Mouse (Mus musculus) skeletal muscle tissue, adult 2 months (tissue): Measurements from ENCODE around the gene Gm3646.

ENCODE experiments used
- DNase-seq: peaks from one replicate; pipeline ENCODE4 v3.0.0-alpha.2; 2012; ENCODE audit warnings: low read depth, low spot score

Gene Gm3646

DNA sequence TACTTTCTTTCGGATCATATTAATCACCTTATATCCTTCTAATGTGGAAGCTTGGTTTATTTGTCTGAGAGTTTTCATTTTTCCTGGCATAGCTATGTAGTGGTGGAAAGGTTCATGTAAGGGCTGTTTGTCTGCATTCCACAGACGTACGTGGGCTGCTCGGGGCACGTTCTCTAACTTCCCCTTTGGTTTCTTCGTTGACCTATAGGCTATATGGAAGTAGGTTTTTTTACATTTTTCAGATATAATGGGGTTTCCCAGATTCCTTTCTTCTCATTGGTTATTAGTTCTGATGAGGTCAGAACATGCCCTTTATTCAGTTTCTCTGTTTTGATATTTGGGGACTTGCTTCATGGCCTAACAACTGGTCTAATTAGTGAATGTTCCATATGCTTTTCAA is 23.3 kb downstream of the Gm3646 start:
- no peak for DNase-seq

DNA sequence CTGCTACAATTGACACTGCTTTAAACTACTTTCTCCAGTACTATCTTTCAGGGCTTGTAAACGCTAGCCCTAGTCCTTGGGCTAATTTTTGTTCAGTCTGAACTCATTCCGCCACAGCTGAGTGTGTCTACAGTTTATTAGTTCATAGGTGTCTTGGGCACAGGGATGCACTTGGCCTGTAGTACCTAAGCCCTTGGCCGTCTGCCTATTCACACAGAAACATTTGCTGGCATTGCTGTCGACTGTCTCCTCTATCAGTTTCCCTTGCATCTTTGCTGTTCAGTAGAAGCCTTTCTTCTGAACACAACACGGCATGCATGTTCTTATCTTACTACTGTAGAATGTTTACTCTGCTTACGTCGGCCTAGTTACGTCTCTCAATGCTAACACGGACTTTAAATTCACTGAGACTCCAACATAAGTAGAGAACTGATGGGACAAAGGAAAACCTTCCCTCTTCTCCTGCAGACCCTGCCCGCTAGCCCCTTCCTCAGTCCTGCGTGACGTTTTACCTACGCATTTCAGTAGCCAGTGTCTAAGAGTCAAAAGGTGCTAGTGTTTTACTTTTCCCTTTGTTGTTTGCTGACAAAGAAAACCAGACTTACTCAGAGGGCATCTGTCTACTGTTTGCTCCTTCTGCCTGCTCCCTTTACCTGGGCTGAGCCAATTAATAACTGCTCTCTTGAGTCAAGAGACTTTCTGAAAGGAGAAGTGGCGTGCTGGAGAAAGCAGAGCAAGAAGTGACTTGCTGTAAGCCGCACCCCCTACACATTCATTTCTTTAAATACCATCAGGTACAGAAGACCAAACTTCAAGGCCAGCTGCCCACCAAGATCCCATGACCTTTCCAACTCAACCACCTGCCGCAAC is 25.8 kb downstream of the Gm3646 start:
- no peak for DNase-seq

DNA sequence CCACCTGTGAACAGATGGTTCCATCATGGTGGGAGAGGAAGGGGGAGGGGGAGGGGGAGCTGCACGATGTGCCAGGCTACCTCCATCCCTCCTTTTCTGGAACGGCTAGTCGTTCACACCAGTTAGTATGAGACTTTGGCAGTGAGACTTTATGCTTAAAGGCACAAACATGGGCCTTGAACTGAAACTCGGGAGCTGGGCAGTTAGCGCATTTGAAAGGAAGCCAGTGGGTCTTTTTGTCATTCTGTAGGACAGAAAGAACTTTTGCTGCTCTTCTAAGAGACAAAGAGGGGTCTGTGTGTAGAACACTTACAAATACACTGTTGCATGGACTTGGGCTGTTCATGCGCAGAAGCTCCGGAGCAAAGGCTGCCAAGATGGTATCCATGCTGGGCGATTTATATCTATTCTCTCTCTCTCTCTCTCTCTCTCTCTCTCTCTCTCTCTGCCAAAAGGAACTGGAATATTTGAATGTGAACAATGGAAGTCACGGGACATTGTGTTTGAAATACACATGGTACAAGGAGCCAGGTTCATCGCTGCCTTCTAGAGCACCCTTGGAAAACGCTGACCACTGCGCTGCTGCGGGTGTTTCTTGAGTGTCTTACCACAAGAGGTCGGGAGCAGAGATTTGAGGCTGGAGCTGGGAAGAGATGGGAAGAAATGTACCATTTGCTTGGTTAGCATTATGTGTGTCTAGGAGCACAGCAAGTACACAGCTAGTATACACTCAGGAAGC is 31.0 kb downstream of the Gm3646 start:
- DNase-seq = no peak

DNA sequence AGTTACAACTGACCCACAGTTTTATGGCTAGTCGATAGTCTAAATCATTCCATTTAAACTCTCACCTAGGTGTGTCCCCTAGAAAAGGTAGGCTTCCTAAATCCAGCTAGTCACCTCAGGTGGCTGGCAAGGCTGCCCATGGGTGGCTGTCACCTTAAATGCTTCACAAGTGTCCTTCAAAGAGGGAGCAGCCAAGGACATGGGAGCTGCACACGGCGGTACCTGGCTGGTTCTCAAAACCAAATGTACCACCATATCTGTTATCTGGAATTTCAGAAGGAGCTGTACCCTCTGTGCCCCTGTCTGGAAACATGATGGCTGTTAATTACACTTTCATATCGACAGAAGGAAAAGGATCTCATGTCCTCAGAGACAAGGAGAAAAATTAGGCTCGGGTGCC is 31.6 kb downstream of the Gm3646 start:
- DNase-seq = no peak

DNA sequence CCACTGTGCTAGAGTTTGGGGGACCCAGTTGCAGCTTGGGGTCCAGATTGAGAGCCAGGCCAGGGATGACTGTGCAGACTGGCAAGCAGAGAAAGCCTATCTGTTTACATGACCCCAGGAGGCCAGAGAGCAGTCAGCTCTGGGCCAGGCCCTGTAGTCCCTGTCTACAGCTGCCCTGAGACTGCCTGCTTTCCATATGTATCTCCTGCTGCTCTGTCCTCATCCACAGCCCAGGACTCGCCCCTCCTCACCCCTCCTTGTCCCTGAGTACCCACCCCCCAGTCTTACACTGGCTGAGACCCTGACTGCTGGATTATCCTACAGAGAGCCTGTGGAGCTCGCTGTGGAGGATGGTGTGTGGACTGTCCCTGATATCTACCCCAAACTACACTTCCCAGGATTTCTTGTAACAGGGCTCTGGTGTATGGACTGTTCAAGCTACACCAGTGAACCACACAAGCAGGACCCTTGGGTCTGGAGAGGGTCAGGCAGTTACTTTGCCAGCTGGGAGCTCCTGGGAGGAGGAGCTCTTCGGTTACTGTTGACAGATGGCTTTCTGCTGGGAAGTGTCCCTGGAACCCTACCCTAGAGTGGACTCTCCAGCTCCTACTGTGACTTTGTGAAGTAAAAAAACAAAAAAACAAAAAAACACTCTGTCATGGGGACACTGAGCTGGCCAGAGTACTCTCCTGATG is 32.6 kb downstream of the Gm3646 start:
- no peak for DNase-seq

DNA sequence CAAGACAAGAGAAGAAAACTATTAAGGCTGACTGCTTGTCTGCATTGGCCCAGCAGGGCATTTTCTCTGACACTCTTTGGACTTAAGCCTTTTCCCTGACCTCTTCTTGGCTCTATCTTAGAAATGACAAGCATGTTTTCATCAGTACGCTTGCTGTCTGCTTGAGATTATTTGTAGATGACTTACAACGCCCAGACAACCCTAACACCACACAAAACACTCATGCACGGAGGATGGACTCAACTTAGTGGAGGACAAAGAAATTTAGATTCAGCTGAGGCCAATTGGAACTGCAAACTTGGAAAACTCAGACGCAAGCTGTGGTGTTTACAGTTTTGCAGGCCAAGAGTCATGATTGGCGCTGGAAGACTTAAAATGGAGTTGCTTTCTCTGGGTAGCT is 34.7 kb downstream of the Gm3646 start:
- DNase-seq = no peak

DNA sequence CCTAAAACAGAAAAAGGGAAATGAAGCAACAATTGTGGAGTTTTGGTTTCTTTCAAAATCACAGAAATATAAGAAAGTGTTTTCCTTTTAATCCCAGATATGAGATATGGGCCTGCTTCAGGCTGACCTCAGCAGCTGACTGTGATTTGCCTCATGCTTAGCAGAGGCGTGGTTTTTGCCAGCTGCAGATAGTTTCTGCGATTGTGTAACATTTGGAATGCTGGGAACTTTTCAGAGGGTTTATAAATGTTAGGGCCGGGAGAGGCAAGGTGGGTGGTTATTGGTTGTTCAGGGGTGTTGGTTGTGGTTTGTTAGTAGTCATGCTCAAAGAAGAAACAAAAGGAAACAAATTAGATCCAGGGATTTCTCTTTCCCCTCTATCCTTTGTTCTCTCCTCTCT is 37.1 kb downstream of the Gm3646 start:
- DNase-seq = no peak

DNA sequence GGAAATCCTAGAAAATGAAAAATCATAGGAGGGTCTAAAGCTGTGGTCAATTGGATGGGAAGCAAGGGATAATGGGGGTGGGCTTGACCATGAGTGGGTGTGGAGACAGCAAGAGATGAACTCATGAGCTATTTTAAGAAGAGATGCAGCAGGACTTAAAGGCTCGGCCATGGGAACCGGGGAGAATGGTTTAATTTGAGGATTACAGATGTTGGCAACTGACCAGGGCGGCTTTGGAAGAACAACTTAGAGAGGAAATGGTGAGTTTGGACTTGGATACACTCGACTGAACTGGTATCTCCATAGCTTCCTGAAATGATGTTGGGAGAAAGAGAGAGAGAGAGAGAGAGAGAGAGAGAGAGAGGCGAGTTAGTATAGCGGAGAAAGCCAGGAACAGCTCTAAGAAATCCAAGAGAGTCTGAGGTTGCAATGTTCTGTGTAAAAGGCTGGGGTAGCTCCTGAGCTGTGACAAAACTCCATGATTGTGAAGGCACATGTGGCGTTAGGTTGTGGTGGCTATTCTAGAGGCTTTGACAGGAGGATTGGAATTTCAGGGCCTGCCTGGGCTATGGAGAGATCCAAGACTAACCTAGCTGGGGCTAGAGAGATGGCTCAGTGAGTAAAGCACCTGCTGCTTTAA is 39.2 kb downstream of the Gm3646 start:
- DNase-seq = no peak

DNA sequence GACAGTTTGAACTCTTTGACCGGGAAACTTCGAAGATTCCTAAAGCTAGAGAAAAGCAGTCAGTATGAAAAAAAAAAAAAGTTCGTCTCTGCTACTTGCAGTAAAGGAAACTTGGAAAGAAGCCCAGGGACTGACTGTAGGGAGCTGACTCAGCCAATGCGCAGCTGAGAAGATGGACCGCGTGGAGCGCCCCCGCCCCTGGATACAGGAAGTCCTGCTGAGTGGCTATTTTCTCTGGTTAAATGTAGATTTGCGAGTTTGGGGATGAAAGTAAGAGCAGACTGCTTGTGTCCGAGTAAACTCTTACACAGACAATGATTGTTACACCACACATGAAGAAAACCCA is 43.1 kb downstream of the Gm3646 start:
- DNase-seq = peak; percentile 92

DNA sequence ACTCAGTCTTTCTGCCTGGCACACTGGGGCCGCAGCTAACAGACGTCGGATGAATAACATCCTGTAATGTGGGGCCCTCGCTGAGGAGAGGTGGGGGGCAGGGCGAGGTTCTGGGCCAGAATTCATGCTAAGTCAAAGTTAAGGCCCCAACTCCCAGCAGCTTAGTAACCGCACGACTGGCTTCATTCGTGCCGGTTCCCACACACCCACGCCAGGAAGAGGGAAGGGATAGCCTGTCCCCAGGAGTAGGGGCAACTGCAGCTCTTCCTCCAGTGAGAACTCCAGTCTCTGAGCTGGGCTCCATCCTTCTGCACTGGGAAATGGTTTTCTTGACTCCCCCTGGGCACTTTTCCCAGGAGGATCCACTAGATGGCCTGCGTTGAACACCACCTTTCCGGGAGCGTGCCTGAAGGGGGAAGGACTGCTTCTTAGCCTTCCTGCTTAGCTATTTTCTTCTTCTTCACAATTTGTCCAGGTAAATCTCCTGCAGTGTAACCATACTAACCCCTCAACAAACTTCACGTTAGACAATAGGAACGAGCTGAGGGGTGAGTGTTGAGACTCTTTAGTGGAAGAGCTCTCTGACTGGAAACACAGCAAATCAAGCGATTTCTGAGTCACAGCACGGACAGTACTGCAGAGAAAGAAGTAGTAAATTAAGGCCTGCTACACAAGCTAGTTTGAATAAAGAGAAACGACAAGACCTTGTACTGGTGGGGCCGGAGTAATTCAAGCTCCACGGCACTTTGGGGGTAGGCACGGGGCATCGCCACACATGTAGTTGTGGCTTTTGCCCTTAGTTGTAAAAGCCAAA is 43.7 kb downstream of the Gm3646 start:
- DNase-seq = peak; percentile 57

DNA sequence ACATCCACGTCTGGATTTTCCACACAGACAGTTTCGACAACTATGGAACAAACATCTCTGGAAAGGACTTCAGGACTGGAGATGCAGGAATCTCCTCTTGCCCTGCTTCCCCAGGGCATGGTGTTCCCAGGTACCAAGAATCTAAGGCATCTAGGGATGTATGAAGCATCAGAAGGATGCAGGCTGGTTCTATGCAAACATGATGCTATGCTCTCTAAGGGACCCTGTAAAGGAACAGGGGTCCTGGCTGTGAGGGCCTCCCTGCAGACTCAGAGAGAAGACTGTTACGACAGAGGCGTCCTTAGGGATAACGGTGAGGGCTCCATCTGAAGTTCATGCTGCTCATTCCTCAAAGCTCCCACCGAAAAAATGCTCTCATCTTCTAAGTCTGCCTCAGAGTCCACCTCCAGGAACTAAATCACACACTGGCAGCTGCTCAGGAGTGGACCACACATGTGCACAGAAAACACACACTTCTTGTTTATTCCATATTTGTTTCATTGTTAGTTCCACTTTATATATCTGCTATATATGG is 44.9 kb downstream of the Gm3646 start:
- no peak for DNase-seq

DNA sequence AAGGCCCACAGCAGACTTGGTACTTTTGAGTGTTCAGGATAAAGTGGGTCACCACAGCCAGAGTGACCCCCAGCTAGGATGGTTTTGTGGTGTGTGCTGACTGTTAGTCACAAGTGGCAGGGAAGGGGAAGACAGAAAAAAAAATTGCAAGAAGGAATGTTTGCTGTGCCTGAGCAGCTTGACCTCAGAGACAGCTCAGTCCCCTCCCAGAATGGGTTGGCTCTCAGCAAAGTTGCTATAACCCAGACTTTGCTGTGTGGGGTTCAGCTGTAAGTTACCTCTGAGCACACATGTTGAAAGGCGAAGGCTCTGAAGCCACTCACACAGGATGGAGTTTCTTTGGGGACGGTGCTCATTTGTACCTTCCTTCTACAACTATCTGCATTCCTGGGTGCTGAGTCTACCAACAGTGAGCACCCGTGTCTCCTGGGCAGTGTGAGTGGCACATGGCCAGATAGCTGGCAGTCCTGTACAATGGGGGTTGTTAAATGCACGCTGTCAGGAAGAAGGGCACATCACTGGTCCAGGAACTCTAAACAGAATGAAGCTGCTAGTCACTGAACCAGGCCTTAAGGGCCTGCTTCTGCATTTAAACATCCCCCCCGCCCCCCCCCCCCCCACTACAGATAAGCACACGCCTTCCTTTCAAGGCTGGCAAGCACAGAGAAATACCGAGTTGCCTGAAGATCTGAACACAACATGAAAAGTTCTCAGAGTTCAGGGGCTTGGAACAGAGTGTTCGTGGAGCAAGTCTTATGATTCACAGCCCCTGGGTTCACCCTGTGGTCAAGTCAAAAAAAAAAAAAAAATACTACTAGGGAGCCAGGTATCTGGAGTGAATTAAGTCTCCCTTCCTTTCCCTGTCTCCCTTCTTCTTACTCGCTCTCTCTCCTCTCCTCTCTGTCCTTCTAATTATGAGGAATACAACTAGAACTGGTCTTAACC is 45.6 kb downstream of the Gm3646 start:
- DNase-seq = peak; percentile 80

DNA sequence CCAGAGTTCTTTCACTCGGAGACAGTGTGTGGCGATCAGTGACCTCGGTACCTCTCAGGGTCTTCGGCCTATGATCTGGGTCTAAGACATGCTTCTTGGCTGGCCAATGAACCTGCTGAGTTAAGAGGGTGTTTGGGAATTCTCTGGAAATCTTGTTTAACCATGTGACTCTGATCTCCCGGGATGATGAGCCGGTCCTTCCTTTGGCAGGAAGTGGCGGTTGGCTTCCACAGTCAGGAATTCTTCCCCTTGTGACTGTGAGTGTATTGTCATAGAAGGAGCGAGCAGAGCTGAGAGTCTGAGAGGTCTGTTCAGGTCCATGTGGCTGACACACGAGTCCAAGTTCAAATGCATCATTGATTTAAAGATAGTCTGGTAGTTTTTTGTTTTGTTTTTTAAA is 46.9 kb downstream of the Gm3646 start:
- DNase-seq = peak; percentile 78

DNA sequence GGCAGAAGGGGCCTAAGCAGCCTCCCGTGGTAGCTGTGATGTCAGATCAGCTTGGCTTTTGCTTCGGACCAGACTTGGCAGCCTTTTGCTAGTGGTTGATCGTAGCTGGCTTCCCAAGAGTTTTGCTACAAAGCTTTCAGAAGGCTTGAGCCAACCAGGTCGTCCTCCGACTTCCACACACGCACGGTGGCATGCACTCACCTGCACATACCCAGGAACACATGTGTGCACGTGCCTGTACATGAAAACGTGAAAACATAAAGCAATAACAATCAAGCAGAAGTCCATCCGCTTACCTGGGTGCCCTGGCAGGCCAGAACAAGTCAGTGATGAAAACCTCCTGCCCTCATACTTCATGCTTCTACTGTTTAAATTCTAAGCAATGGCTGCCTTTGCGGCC is 48.2 kb downstream of the Gm3646 start:
- peak; percentile 48 for DNase-seq

DNA sequence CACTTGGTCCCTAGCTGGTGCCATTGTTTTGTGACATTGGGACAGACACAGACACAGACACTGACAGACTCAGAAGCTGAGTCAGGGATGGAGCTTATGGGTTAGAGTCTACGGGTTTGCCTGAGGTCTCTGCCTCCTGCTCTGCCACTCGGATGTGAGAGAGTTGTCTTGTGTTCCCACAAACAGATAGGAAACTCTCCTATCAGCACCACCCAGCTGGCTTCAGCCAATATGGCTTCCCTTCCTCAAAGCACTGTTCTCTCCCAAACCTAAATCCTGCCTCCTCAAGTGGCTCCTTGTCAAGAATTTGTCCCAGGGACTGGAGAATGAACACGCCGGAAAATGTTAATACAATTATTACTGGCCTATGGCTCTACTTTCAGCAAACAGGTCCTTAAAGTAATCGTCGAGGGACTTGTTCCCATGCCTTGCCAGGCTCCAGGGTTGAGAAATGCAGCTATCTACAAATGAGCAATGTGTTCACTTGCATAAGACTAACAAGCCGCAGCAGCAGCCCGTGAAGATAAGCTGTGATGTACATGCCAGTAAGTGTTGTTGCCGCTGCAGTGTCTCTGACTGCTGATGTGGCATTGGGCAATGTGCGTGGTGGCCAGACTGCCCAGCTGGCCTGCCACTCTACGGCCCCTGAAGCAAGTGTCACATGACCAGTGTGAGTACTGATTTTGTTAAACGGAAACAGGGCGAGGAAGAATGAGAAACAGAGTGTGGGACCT is 50.7 kb downstream of the Gm3646 start:
- peak; percentile 62 for DNase-seq
